In the genomic region with DNA sequence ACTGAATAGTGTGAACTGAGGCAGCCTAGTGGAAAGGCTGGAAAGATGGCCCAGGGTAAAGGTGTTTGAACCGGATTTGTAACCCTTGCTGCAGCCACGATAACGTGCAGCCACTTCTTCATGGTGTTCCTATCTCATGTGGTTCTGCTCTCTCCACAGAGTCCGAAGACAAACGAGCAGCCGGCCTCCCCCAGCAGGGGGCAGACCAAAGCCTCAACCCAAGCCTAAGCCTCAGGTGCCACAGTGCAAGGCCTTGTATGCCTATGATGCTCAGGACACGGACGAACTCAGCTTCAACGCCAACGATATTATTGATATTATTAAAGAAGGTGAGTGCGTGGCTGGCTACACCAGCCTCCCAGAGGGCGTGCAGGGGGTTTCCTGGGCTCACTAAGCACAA, we compare ENCODE assay signal across 7 mouse cellular contexts. TPM values are rescaled to one million over a fixed set of nuclear protein-coding genes. Genes with fewer than 3 reads are reported as not detected.
DNase-seq lines count a peak whose midpoint lies in the region; ATAC-seq and TF ChIP-seq lines count a peak whose summit lies in the region.

No protein-coding gene starts in this region.

- H3K4me3 ChIP-seq in ES-Bruce4 (ENCODE audit: low read depth, low read length), result no peak overlapping the region
- no peak overlapping the region for H3K4me3 ChIP-seq in hindbrain, embryonic 12.5 days
- no peak overlapping the region for H3K4me3 ChIP-seq in forebrain, embryonic 11.5 days (ENCODE audit: low read depth, low read length)

- no peaks in the 10 kb centered on the region for H3K9me3 ChIP-seq in ES-Bruce4 (replicated peaks; ENCODE audit: control insufficient read depth, insufficient read depth, low read length, poor library complexity, severe bottlenecking)
- H3K9me3 ChIP-seq in hindbrain, embryonic 12.5 days (replicated peaks), result no peaks in the 10 kb centered on the region
- no peaks in the 10 kb centered on the region for H3K9me3 ChIP-seq in forebrain, embryonic 11.5 days (ENCODE audit: control insufficient read depth, low read length)

- no peaks in the 10 kb centered on the region for H3K27me3 ChIP-seq in ES-Bruce4 (ENCODE audit: control insufficient read depth, insufficient read depth, low read length, poor library complexity, severe bottlenecking)
- H3K27me3 ChIP-seq in hindbrain, embryonic 12.5 days, result no peaks in the 10 kb centered on the region
- no peaks in the 10 kb centered on the region for H3K27me3 ChIP-seq in forebrain, embryonic 11.5 days (ENCODE audit: control insufficient read depth, insufficient read depth, low read length)

- peaks cover 1% of the 10 kb centered on the region for H3K4me1 ChIP-seq in ES-Bruce4 (ENCODE audit: control insufficient read depth, insufficient read depth, low read length)
- H3K4me1 ChIP-seq in hindbrain, embryonic 12.5 days, result peaks cover 3% of the 10 kb centered on the region; the same call in 1 of the 2 replicates
- no peaks in the 10 kb centered on the region for H3K4me1 ChIP-seq in forebrain, embryonic 11.5 days (replicated peaks; ENCODE audit: control insufficient read depth, insufficient read depth, low read length)

- no peak overlapping the region for H3K27ac ChIP-seq in ES-Bruce4 (ENCODE audit: insufficient read depth, low read length)
- no peak overlapping the region for H3K27ac ChIP-seq in hindbrain, embryonic 12.5 days
- no peak overlapping the region for H3K27ac ChIP-seq in forebrain, embryonic 11.5 days (ENCODE audit: low read depth, low read length)

- TF ChIP-seq POLR2A in ES-Bruce4 (IDR thresholded peaks at IDR 0.05; ENCODE audit: insufficient read depth, low read length), result no peak

- peaks cover 2% of the 10 kb centered on the region for H3K36me3 ChIP-seq in ES-Bruce4 (ENCODE audit: control insufficient read depth, insufficient read depth, low read length, poor library complexity, severe bottlenecking)
- peaks cover 13% of the 10 kb centered on the region for H3K36me3 ChIP-seq in hindbrain, embryonic 12.5 days
- H3K36me3 ChIP-seq in forebrain, embryonic 11.5 days (ENCODE audit: control insufficient read depth, insufficient read depth, low read length), result no peaks in the 10 kb centered on the region; the same call in 1 of the 2 replicates

- WGBS in hindbrain, embryonic 12.5 days, result 80% methylated on average over 12 of the region's 12 CpGs
- WGBS in forebrain, embryonic 11.5 days, result 85% methylated on average over 12 of the region's 12 CpGs

- peak; percentile 60 for TF ChIP-seq CTCF in ES-Bruce4 (IDR thresholded peaks at IDR 0.05; ENCODE audit: low read depth, low read length)

- ATAC-seq in hindbrain, embryonic 12.5 days (ENCODE audit: low FRiP score), result no peak
- no peak for ATAC-seq in forebrain, embryonic 11.5 days (replicated peaks; ENCODE audit: low FRiP score)

- no peak for TF ChIP-seq EP300 in ES-Bruce4 (IDR thresholded peaks at IDR 0.05; ENCODE audit: insufficient read depth, low read depth, low read length)

- DNase-seq in kidney, postnatal 4 days, result peak; percentile 36 to 49
- DNase-seq in kidney, adult 11 months, result no peak
- DNase-seq in brain, adult 2 months (ENCODE audit: low read depth, low spot score), result peak; percentile 25
- DNase-seq in retina, embryonic 14.5 days (ENCODE audit: low spot score), result peak; percentile 26
- DNase-seq in forebrain, embryonic 11.5 days (ENCODE audit: low spot score), result no peak

- no peak overlapping the region for H3K4me2 ChIP-seq in hindbrain, embryonic 12.5 days (replicated peaks)
- H3K4me2 ChIP-seq in forebrain, embryonic 11.5 days (ENCODE audit: low read depth, low read length, severe bottlenecking), result no peak overlapping the region

- H3K9ac ChIP-seq in ES-Bruce4 (ENCODE audit: low read depth, poor library complexity, severe bottlenecking), result no peak overlapping the region
- no peak overlapping the region for H3K9ac ChIP-seq in hindbrain, embryonic 12.5 days
- no peak overlapping the region for H3K9ac ChIP-seq in forebrain, embryonic 11.5 days (ENCODE audit: low read length)

RNA-seq across cellular contexts. Expression of a gene that starts 25.7 kb away (rescaled TPM):
- 259 and 260 TPM in 2 replicates for polyA plus RNA-seq in ES-Bruce4 (2011; ENCODE audit: insufficient read depth, insufficient read length, low read depth, missing spikeins)
- polyA plus RNA-seq in hindbrain, embryonic 12.5 days (2016; fragmentation: Nextera tagmentation; extraction: Ambion mirVana), result 118 and 129 TPM in 2 replicates
- 218 and 229 TPM in 2 replicates for polyA plus RNA-seq in forebrain, embryonic 11.5 days (2014; fragmentation: Nextera tagmentation; extraction: Ambion mirVana)

Comparison
In these comparisons a context has a peak if more than half of its experiments do, and no peak if none do; other contexts are left out.
1. DNase-seq: peak in kidney, postnatal 4 days (2 of 2), brain, adult 2 months (single experiment) and retina, embryonic 14.5 days (single experiment); none in kidney, adult 11 months (single experiment) and forebrain, embryonic 11.5 days (single experiment).